Mouse (Mus musculus): ENCODE data around the gene Dusp9. TPM values are rescaled to one million over a fixed set of nuclear protein-coding genes. Genes with fewer than 3 reads are reported as not detected.
A peak's percentile ranks its signal among the peaks of the same experiment; 100 is the strongest.

Dusp9 gene
- total RNA-seq (2017), result 0.35 and 1.5 TPM in 2 replicates

GRCm38 (mm10) chrX:73639255-73639675 is at the start of gene Dusp9:
Gene Dusp9, plus strand, starts transcription at chrX:73639419.
- ATAC-seq (replicated peaks in 1 of 2; ENCODE audit: insufficient read depth in 1 of 2, low FRiP score in 2 of 2, low TSS enrichment in 1 of 2, low read depth in 1 of 2, poor library complexity in 2 of 2, severe bottlenecking in 2 of 2), result peak; percentile 43 to 65; a peak in 3 of 4 replicates

- ATAC-seq (replicated peaks in 1 of 2; ENCODE audit: insufficient read depth in 1 of 2, low FRiP score in 2 of 2, low TSS enrichment in 1 of 2, low read depth in 1 of 2, poor library complexity in 2 of 2, severe bottlenecking in 2 of 2), result peak; percentile 91 to 92
These were observed 46.0 kb upstream of the Dusp9 start for GRCm38 (mm10) chrX:73593212-73593611.

- ATAC-seq (replicated peaks in 1 of 2; ENCODE audit: insufficient read depth in 1 of 2, low FRiP score in 2 of 2, low TSS enrichment in 1 of 2, low read depth in 1 of 2, poor library complexity in 2 of 2, severe bottlenecking in 2 of 2), result no peak
These were observed 44.6 kb upstream of the Dusp9 start for GRCm38 (mm10) chrX:73594451-73595121.

- no peak for ATAC-seq (replicated peaks in 1 of 2; ENCODE audit: insufficient read depth in 1 of 2, low FRiP score in 2 of 2, low TSS enrichment in 1 of 2, low read depth in 1 of 2, poor library complexity in 2 of 2, severe bottlenecking in 2 of 2)
These were observed 43.8 kb upstream of the Dusp9 start for GRCm38 (mm10) chrX:73595297-73595938.

- no peak for ATAC-seq (replicated peaks in 1 of 2; ENCODE audit: insufficient read depth in 1 of 2, low FRiP score in 2 of 2, low TSS enrichment in 1 of 2, low read depth in 1 of 2, poor library complexity in 2 of 2, severe bottlenecking in 2 of 2)
These were observed 37.8 kb upstream of the Dusp9 start for GRCm38 (mm10) chrX:73601456-73601855.

GRCm38 (mm10) chrX:73613665-73614064 is 25.6 kb upstream of the Dusp9 start:
- ATAC-seq (replicated peaks in 1 of 2; ENCODE audit: insufficient read depth in 1 of 2, low FRiP score in 2 of 2, low TSS enrichment in 1 of 2, low read depth in 1 of 2, poor library complexity in 2 of 2, severe bottlenecking in 2 of 2), result no peak

- no peak for ATAC-seq (replicated peaks in 1 of 2; ENCODE audit: insufficient read depth in 1 of 2, low FRiP score in 2 of 2, low TSS enrichment in 1 of 2, low read depth in 1 of 2, poor library complexity in 2 of 2, severe bottlenecking in 2 of 2)
These were observed 23.3 kb upstream of the Dusp9 start for GRCm38 (mm10) chrX:73615876-73616275.

- no peak for ATAC-seq (replicated peaks in 1 of 2; ENCODE audit: insufficient read depth in 1 of 2, low FRiP score in 2 of 2, low TSS enrichment in 1 of 2, low read depth in 1 of 2, poor library complexity in 2 of 2, severe bottlenecking in 2 of 2)
These were observed 19.8 kb upstream of the Dusp9 start for GRCm38 (mm10) chrX:73619401-73619800.

GRCm38 (mm10) chrX:73619890-73620289 is 19.3 kb upstream of the Dusp9 start:
- ATAC-seq (replicated peaks in 1 of 2; ENCODE audit: insufficient read depth in 1 of 2, low FRiP score in 2 of 2, low TSS enrichment in 1 of 2, low read depth in 1 of 2, poor library complexity in 2 of 2, severe bottlenecking in 2 of 2), result no peak

GRCm38 (mm10) chrX:73626981-73627380 is 12.2 kb upstream of the Dusp9 start:
- no peak for ATAC-seq (replicated peaks in 1 of 2; ENCODE audit: insufficient read depth in 1 of 2, low FRiP score in 2 of 2, low TSS enrichment in 1 of 2, low read depth in 1 of 2, poor library complexity in 2 of 2, severe bottlenecking in 2 of 2)

- peak; percentile 44 to 63 for ATAC-seq (replicated peaks in 1 of 2; ENCODE audit: insufficient read depth in 1 of 2, low FRiP score in 2 of 2, low TSS enrichment in 1 of 2, low read depth in 1 of 2, poor library complexity in 2 of 2, severe bottlenecking in 2 of 2)
These were observed 3.8 kb upstream of the Dusp9 start for GRCm38 (mm10) chrX:73635425-73635824.

GRCm38 (mm10) chrX:73637415-73637814 is 1.8 kb upstream of the Dusp9 start:
- ATAC-seq (replicated peaks in 1 of 2; ENCODE audit: insufficient read depth in 1 of 2, low FRiP score in 2 of 2, low TSS enrichment in 1 of 2, low read depth in 1 of 2, poor library complexity in 2 of 2, severe bottlenecking in 2 of 2), result no peak

- peak; percentile 24 to 54; a peak in 3 of 4 replicates for ATAC-seq (replicated peaks in 1 of 2; ENCODE audit: insufficient read depth in 1 of 2, low FRiP score in 2 of 2, low TSS enrichment in 1 of 2, low read depth in 1 of 2, poor library complexity in 2 of 2, severe bottlenecking in 2 of 2)
These were observed 766 bp downstream of the Dusp9 start for GRCm38 (mm10) chrX:73639901-73640469.

GRCm38 (mm10) chrX:73645121-73645520 is 5.9 kb downstream of the Dusp9 start:
- ATAC-seq (replicated peaks in 1 of 2; ENCODE audit: insufficient read depth in 1 of 2, low FRiP score in 2 of 2, low TSS enrichment in 1 of 2, low read depth in 1 of 2, poor library complexity in 2 of 2, severe bottlenecking in 2 of 2), result no peak

GRCm38 (mm10) chrX:73650869-73651268 is 11.7 kb downstream of the Dusp9 start:
- ATAC-seq (replicated peaks in 1 of 2; ENCODE audit: insufficient read depth in 1 of 2, low FRiP score in 2 of 2, low TSS enrichment in 1 of 2, low read depth in 1 of 2, poor library complexity in 2 of 2, severe bottlenecking in 2 of 2), result no peak

- no peak for ATAC-seq (replicated peaks in 1 of 2; ENCODE audit: insufficient read depth in 1 of 2, low FRiP score in 2 of 2, low TSS enrichment in 1 of 2, low read depth in 1 of 2, poor library complexity in 2 of 2, severe bottlenecking in 2 of 2)
These were observed 14.2 kb downstream of the Dusp9 start for GRCm38 (mm10) chrX:73653392-73653791.

GRCm38 (mm10) chrX:73654177-73654576 is 15.0 kb downstream of the Dusp9 start:
- ATAC-seq (replicated peaks in 1 of 2; ENCODE audit: insufficient read depth in 1 of 2, low FRiP score in 2 of 2, low TSS enrichment in 1 of 2, low read depth in 1 of 2, poor library complexity in 2 of 2, severe bottlenecking in 2 of 2), result peak; percentile 70 to 78; a peak in 2 of 4 replicates

GRCm38 (mm10) chrX:73655529-73655928 is 16.3 kb downstream of the Dusp9 start:
- ATAC-seq (replicated peaks in 1 of 2; ENCODE audit: insufficient read depth in 1 of 2, low FRiP score in 2 of 2, low TSS enrichment in 1 of 2, low read depth in 1 of 2, poor library complexity in 2 of 2, severe bottlenecking in 2 of 2), result peak; percentile 77 to 78

All from hematopoietic stem cell, adult 5-6 weeks (primary cell).